Mouse (Mus musculus): ENCODE results near the gene Plxnc1. TPM values are rescaled to one million over a fixed set of nuclear protein-coding genes. Genes with fewer than 3 reads are reported as not detected.

Plxnc1 gene
- total and polyA plus RNA-seq, 2 experiments from 2014 or later, result 1.4 to 9.4 TPM

- Histone ChIP-seq H3K9me3 (replicated peaks; ENCODE audit: control insufficient read depth, low read length) (no peaks in the 10 kb centered on the region), H3K27me3 (ENCODE audit: control insufficient read depth, insufficient read depth, low read length) (0 out of 2 replicates have a peak, but pooled peaks cover 5% of the 10 kb centered on the region), H3K4me1 (ENCODE audit: control insufficient read depth, insufficient read depth) (no peaks in the 10 kb centered on the region), H3K36me3 (replicated peaks; ENCODE audit: control insufficient read depth, insufficient read depth, low read length) (no peaks in the 10 kb centered on the region), H3K27ac (ENCODE audit: low read depth) (no peak overlapping the region), H3K4me3 (ENCODE audit: low read depth, low read length) (no peak overlapping the region), H3K4me2 (ENCODE audit: low read depth, low read length) (no peak overlapping the region), H3K9ac (replicated peaks; ENCODE audit: low read depth, low read length) (no peak overlapping the region)
- WGBS, result 87% methylated on average over 8 of the region's 8 CpGs
- TF ChIP-seq EP300 (IDR thresholded peaks at IDR 0.05; ENCODE audit: low read depth), result no peak
- no peak for TF ChIP-seq CTCF (IDR thresholded peaks at IDR 0.05; ENCODE audit: low read depth)
- ATAC-seq (ENCODE audit: insufficient read depth, low read depth) (no peak; the same call in 1 of the 2 replicates), DNase-seq (ENCODE audit: low spot score) (no peak)
These were observed 98.0 kb downstream of the Plxnc1 start for GRCm38 (mm10) chr10:94846501-94847105.

DNA sequence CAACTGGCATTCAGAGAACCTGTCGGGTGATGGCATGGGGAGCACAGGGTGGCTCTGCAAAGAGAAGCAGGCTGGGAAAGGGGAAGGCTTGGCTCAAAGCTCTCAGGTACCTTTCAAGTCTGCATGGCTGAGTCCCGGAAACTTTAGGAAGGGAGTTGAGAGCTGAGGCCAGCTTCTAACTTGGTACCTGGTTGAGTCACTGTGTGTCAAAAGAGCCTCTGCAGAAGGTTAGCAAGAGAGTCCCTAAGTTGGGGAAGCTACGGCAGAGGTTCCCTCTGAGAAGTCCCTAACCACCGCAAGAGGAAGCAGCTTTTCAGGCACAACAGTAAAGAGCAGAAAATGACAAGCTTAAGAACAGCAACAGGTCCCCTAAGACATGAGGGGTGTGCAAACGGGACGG is 99.9 kb downstream of the Plxnc1 start:
- no peaks in the 10 kb centered on the region for H3K9me3 ChIP-seq (replicated peaks; ENCODE audit: control insufficient read depth, low read length)
- no peaks in the 10 kb centered on the region for H3K36me3 ChIP-seq (replicated peaks; ENCODE audit: control insufficient read depth, insufficient read depth, low read length)
- WGBS, result 79% methylated on average over 6 of the region's 6 CpGs
- TF ChIP-seq CTCF (IDR thresholded peaks at IDR 0.05; ENCODE audit: low read depth) (no peak), EP300 (IDR thresholded peaks at IDR 0.05; ENCODE audit: low read depth) (no peak)
- H3K4me1 ChIP-seq (ENCODE audit: control insufficient read depth, insufficient read depth), result no peaks in the 10 kb centered on the region
- no peak overlapping the region for H3K4me3 ChIP-seq (ENCODE audit: low read depth, low read length)
- H3K9ac ChIP-seq (replicated peaks; ENCODE audit: low read depth, low read length), result no peak overlapping the region
- no peak for ATAC-seq (ENCODE audit: insufficient read depth, low read depth)
- H3K4me2 ChIP-seq (ENCODE audit: low read depth, low read length), result no peak overlapping the region
- DNase-seq (ENCODE audit: low spot score), result no peak
- 0 out of 2 replicates have a peak, but pooled peaks cover 5% of the 10 kb centered on the region for H3K27me3 ChIP-seq (ENCODE audit: control insufficient read depth, insufficient read depth, low read length)
- no peak overlapping the region for H3K27ac ChIP-seq (ENCODE audit: low read depth)

- H3K4me2 ChIP-seq (ENCODE audit: low read depth, low read length), result no peak overlapping the region
- no peaks in the 10 kb centered on the region for H3K36me3 ChIP-seq (replicated peaks; ENCODE audit: control insufficient read depth, insufficient read depth, low read length)
- DNase-seq (ENCODE audit: low spot score) (no peak), ATAC-seq (ENCODE audit: insufficient read depth, low read depth) (no peak)
- no peaks in the 10 kb centered on the region for H3K9me3 ChIP-seq (replicated peaks; ENCODE audit: control insufficient read depth, low read length)
- H3K4me3 ChIP-seq (ENCODE audit: low read depth, low read length), result no peak overlapping the region
- no peaks in the 10 kb centered on the region for H3K27me3 ChIP-seq (ENCODE audit: control insufficient read depth, insufficient read depth, low read length)
- 0 out of 2 replicates have a peak, but pooled peaks cover 3% of the 10 kb centered on the region for H3K4me1 ChIP-seq (ENCODE audit: control insufficient read depth, insufficient read depth)
- 47% methylated on average over 9 of the region's 9 CpGs for WGBS
- H3K27ac ChIP-seq (ENCODE audit: low read depth), result no peak overlapping the region
- no peak overlapping the region for H3K9ac ChIP-seq (replicated peaks; ENCODE audit: low read depth, low read length)
- TF ChIP-seq CTCF (IDR thresholded peaks at IDR 0.05; ENCODE audit: low read depth) (no peak), EP300 (IDR thresholded peaks at IDR 0.05; ENCODE audit: low read depth) (no peak)
These were observed 108.8 kb downstream of the Plxnc1 start for GRCm38 (mm10) chr10:94835874-94836273.

- Histone ChIP-seq H3K27ac (ENCODE audit: low read depth) (peak overlapping the region; percentile 85), H3K9ac (replicated peaks; ENCODE audit: low read depth, low read length) (no peak overlapping the region; the same call in 1 of the 2 replicates), H3K36me3 (replicated peaks; ENCODE audit: control insufficient read depth, insufficient read depth, low read length) (no peaks in the 10 kb centered on the region), H3K9me3 (replicated peaks; ENCODE audit: control insufficient read depth, low read length) (no peaks in the 10 kb centered on the region), H3K27me3 (ENCODE audit: control insufficient read depth, insufficient read depth, low read length) (no peaks in the 10 kb centered on the region), H3K4me1 (ENCODE audit: control insufficient read depth, insufficient read depth) (peaks cover 15% of the 10 kb centered on the region), H3K4me3 (ENCODE audit: low read depth, low read length) (peak overlapping the region; percentile 25), H3K4me2 (ENCODE audit: low read depth, low read length) (peak overlapping the region; percentile 48)
- no peak for TF ChIP-seq EP300 (IDR thresholded peaks at IDR 0.05; ENCODE audit: low read depth)
- no peak for TF ChIP-seq CTCF (IDR thresholded peaks at IDR 0.05; ENCODE audit: low read depth)
- under 1% methylated on average over 6 of the region's 6 CpGs for WGBS
- DNase-seq (ENCODE audit: low spot score), result peak; percentile 95
- ATAC-seq (ENCODE audit: insufficient read depth, low read depth), result peak; percentile 90
These were observed 115.2 kb downstream of the Plxnc1 start for GRCm38 (mm10) chr10:94829407-94829806.

DNA sequence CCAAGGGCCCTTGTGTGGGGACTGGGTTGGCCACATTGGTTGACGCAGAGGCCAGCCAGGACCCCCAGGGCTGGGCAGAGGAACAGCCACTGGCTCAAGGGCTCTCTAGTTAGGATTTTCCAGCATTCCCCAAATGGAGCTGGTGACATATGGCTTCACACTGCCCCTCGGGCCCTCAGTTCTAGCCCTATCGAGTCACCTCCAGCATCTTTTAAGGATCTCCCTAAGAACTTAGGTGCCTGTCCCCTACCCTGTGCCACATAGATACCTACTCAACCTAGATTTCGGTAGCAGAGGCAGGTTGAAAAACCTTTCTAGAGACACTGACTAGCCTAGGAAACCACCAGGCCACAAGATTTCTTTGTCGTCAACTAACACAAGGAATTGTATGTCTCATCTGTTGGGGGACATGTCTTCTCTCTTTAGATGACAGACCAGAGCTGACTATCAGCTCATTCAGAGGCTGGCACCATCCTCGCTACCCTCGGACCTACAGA is 115.9 kb downstream of the Plxnc1 start:
- Histone ChIP-seq H3K9ac (replicated peaks; ENCODE audit: low read depth, low read length) (no peak overlapping the region), H3K4me3 (ENCODE audit: low read depth, low read length) (peak overlapping the region; percentile 25; the same call in 1 of the 2 replicates), H3K4me1 (ENCODE audit: control insufficient read depth, insufficient read depth) (peaks cover 15% of the 10 kb centered on the region), H3K27me3 (ENCODE audit: control insufficient read depth, insufficient read depth, low read length) (no peaks in the 10 kb centered on the region), H3K36me3 (replicated peaks; ENCODE audit: control insufficient read depth, insufficient read depth, low read length) (no peaks in the 10 kb centered on the region), H3K27ac (ENCODE audit: low read depth) (peak overlapping the region; percentile 85), H3K9me3 (replicated peaks; ENCODE audit: control insufficient read depth, low read length) (no peaks in the 10 kb centered on the region), H3K4me2 (ENCODE audit: low read depth, low read length) (peak overlapping the region; percentile 48)
- TF ChIP-seq EP300 (IDR thresholded peaks at IDR 0.05; ENCODE audit: low read depth), result no peak
- no peak for TF ChIP-seq CTCF (IDR thresholded peaks at IDR 0.05; ENCODE audit: low read depth)
- WGBS, result 81% methylated on average over 7 of the region's 7 CpGs
- no peak for DNase-seq (ENCODE audit: low spot score)
- no peak for ATAC-seq (ENCODE audit: insufficient read depth, low read depth)

All from heart, postnatal 0 days (tissue).